Mouse (Mus musculus) liver, embryonic 14.5 days (tissue): ENCODE results near the gene Smoc1. TPM values are rescaled to one million over a fixed set of nuclear protein-coding genes. Genes with fewer than 3 reads are reported as not detected.
A peak's percentile ranks its signal among the peaks of the same experiment; 100 is the strongest.

ENCODE experiments used
- ATAC-seq: fragments of 200-750 bp; cut with Nextera tagmentation; 2 replicates; pipeline ENCODE4 v1.8.0; 2017; ENCODE audit warnings: moderate number of reproducible peaks, mild to moderate bottlenecking, moderate library complexity; ENCODE audit not compliant: insufficient read depth
- DNase-seq, 3 experiments: peaks; one replicate each; pipeline ENCODE4 v3.0.0-alpha.2; 2012 to 2013; ENCODE audit warnings: low read depth in 3 of 3, low spot score in 3 of 3
- H3K27ac ChIP-seq: fragments of 300-500 bp; sonication (generic); 2 replicates; pipeline ENCODE4 v1.5.1; 2014; ENCODE audit warnings: moderate library complexity, mild to moderate bottlenecking, control low read depth, inconsistent platforms
- H3K27me3 ChIP-seq: fragments of 300-500 bp; sonication (generic); 2 replicates; pipeline ENCODE4 v1.6.1; 2014; ENCODE audit warnings: mild to moderate bottlenecking, low read length, moderate library complexity; ENCODE audit not compliant: control insufficient read depth, insufficient read depth
- H3K36me3 ChIP-seq: fragments of 300-500 bp; sonication (generic); replicated peaks from 2 replicates; pipeline ENCODE4 v1.6.1; 2014; ENCODE audit warnings: low read depth; ENCODE audit not compliant: control insufficient read depth, insufficient read depth
- H3K4me1 ChIP-seq, 2 experiments: fragments of 200-500 bp in 1 of 2; fragments of 300-500 bp in 1 of 2; sonication (generic) in 1 of 2; replicated peaks; 2 replicates each; pipeline ENCODE4 v1.6.1; 2012 to 2014; ENCODE audit warnings: antibody characterized with exemption in 1 of 2, inconsistent platforms in 1 of 2, low read length in 1 of 2; ENCODE audit not compliant: control insufficient read depth in 2 of 2, insufficient read depth in 2 of 2
- H3K4me2 ChIP-seq: fragments of 300-500 bp; sonication (generic); 2 replicates; pipeline ENCODE4 v1.6.1; 2014; ENCODE audit warnings: low read depth, mild to moderate bottlenecking, control low read depth, moderate library complexity
- H3K4me3 ChIP-seq, 2 experiments: fragments of 200-500 bp in 1 of 2; fragments of 300-500 bp in 1 of 2; sonication (generic) in 1 of 2; 2 replicates each; pipeline ENCODE4 v1.5.1; 2012 to 2014; ENCODE audit warnings: low read depth in 2 of 2, low read length in 2 of 2, mild to moderate bottlenecking in 2 of 2, control low read depth in 1 of 2, inconsistent platforms in 1 of 2, moderate library complexity in 1 of 2; ENCODE audit not compliant: insufficient read depth in 1 of 2
- H3K9ac ChIP-seq: fragments of 300-500 bp; sonication (generic); replicated peaks from 2 replicates; pipeline ENCODE4 v1.6.1; 2014; ENCODE audit warnings: mild to moderate bottlenecking, control low read depth, moderate library complexity
- H3K9me3 ChIP-seq: fragments of 300-500 bp; sonication (generic); 2 replicates; pipeline ENCODE4 v1.6.1; 2016; ENCODE audit warnings: low read length, mixed read lengths; ENCODE audit not compliant: control insufficient read depth
- CTCF ChIP-seq: IDR thresholded peaks from 2 replicates; pipeline ENCODE4 v1.5.1; 2016; ENCODE audit warnings: antibody characterized with exemption, low read depth, control low read depth
- EP300 ChIP-seq: IDR thresholded peaks from 2 replicates; pipeline ENCODE4 v1.6.1; 2016; ENCODE audit warnings: antibody characterized with exemption, low read depth
- WGBS: fragments of 180-500 bp; shearing (Covaris S2); extraction: QIAGEN DNeasy Blood & Tissue Kit; methylation state at CpG from one replicate; pipeline ENCODE4 v1.1.7; 2014; ENCODE audit not compliant: insufficient replicate concordance; 5-methylcytosine and 5-hydroxymethylcytosine counted together
- polyA plus RNA-seq, 2 experiments: library from polyadenylated mRNA; depleted of rRNA in 1 of 2; stranded (reverse) in 1 of 2; unstranded in 1 of 2; fragments of >200 nt; fragmentation: Nextera tagmentation in 1 of 2; extraction: Ambion mirVana in 1 of 2; gene quantifications; 2 replicates each; pipeline versions ENCODE4 v1.2.1 to v1.2.3; 2012 to 2014

Gene Smoc1
- polyA plus RNA-seq, 2 experiments, result 4.6 to 6.9 TPM

- ATAC-seq, result no peak
- H3K36me3 ChIP-seq, result no peaks in the 10 kb centered on the region
- H3K27me3 ChIP-seq, result no peaks in the 10 kb centered on the region
- no peak overlapping the region for H3K4me3 ChIP-seq
- peaks cover 0 to 3% of the 10 kb centered on the region in 2 experiments; a peak in 1 of 4 replicates for H3K4me1 ChIP-seq
- H3K27ac ChIP-seq, result no peak overlapping the region
- DNase-seq, result no peak
- no peaks in the 10 kb centered on the region for H3K9me3 ChIP-seq
- 66% methylated on average over 12 of the region's 12 CpGs for WGBS
- H3K4me2 ChIP-seq, result no peak overlapping the region
- TF ChIP-seq EP300 (no peak), CTCF (no peak)
- no peak overlapping the region for H3K9ac ChIP-seq
Measured at GRCm38 (mm10) chr12:81105721-81106633, 79.4 kb downstream of the Smoc1 start.

GRCm38 (mm10) chr12:81107278-81108100, 80.9 kb downstream of the Smoc1 start:
- Histone ChIP-seq H3K4me1 (peaks cover 0 to 3% of the 10 kb centered on the region in 2 experiments; a peak in 1 of 4 replicates), H3K4me2 (no peak overlapping the region), H3K27ac (no peak overlapping the region), H3K27me3 (no peaks in the 10 kb centered on the region), H3K9me3 (no peaks in the 10 kb centered on the region), H3K9ac (no peak overlapping the region), H3K36me3 (no peaks in the 10 kb centered on the region), H3K4me3 (no peak overlapping the region)
- 66% methylated on average over 14 of the region's 14 CpGs for WGBS
- DNase-seq (no peak), ATAC-seq (no peak)
- TF ChIP-seq EP300, result no peak

GRCm38 (mm10) chr12:81108600-81109011, 82.0 kb downstream of the Smoc1 start:
- no peak for TF ChIP-seq EP300
- TF ChIP-seq CTCF, result no peak
- Histone ChIP-seq H3K4me1 (peaks cover 0 to 3% of the 10 kb centered on the region in 2 experiments; a peak in 1 of 4 replicates), H3K27ac (no peak overlapping the region), H3K9ac (no peak overlapping the region), H3K4me2 (no peak overlapping the region), H3K27me3 (no peaks in the 10 kb centered on the region), H3K36me3 (no peaks in the 10 kb centered on the region), H3K9me3 (no peaks in the 10 kb centered on the region), H3K4me3 (no peak overlapping the region)
- ATAC-seq (no peak), DNase-seq (peak in 2 of 3 experiments; percentile 4 to 13)
- 46% methylated on average over 7 of the region's 7 CpGs for WGBS

- Histone ChIP-seq H3K27ac (no peak overlapping the region), H3K4me1 (peaks cover 0 to 3% of the 10 kb centered on the region in 2 experiments; a peak in 1 of 4 replicates), H3K4me2 (no peak overlapping the region), H3K4me3 (no peak overlapping the region), H3K9me3 (no peaks in the 10 kb centered on the region), H3K9ac (no peak overlapping the region), H3K36me3 (no peaks in the 10 kb centered on the region), H3K27me3 (no peaks in the 10 kb centered on the region)
- no peak for DNase-seq
- TF ChIP-seq CTCF (no peak), EP300 (no peak)
- 71% methylated on average over 3 of the region's 3 CpGs for WGBS
- ATAC-seq, result no peak
Measured at GRCm38 (mm10) chr12:81110006-81110405, 83.4 kb downstream of the Smoc1 start.

GRCm38 (mm10) chr12:81112321-81112720, 85.7 kb downstream of the Smoc1 start:
- Histone ChIP-seq H3K9me3 (no peaks in the 10 kb centered on the region), H3K36me3 (no peaks in the 10 kb centered on the region), H3K4me3 (no peak overlapping the region), H3K4me2 (no peak overlapping the region), H3K9ac (no peak overlapping the region), H3K27ac (no peak overlapping the region), H3K4me1 (peaks cover 0 to 3% of the 10 kb centered on the region in 2 experiments; a peak in 1 of 4 replicates), H3K27me3 (no peaks in the 10 kb centered on the region)
- DNase-seq, result peak in 1 of 3 experiments; percentile 6
- TF ChIP-seq EP300 (no peak), CTCF (no peak)
- no peak for ATAC-seq
- 61% methylated on average over 4 of the region's 4 CpGs for WGBS
